ENCODE assay signal across 8 mouse cellular contexts in genomic region chr14:57344781-57345492, GRCm38 (mm10). TPM values are rescaled to one million over a fixed set of nuclear protein-coding genes. Genes with fewer than 3 reads are reported as not detected.
DNase-seq lines count a peak whose midpoint lies in the region; ATAC-seq and TF ChIP-seq lines count a peak whose summit lies in the region.

No protein-coding gene starts in this region.

- intact Hi-C loops in gastrocnemius, postnatal 36 days (cut with DNase I): no loop called here

- ATAC-seq in intestine, embryonic 14.5 days (replicated peaks; ENCODE audit: low FRiP score, low TSS enrichment, low read depth): no peak

- H3K4me1 ChIP-seq in intestine, embryonic 14.5 days (replicated peaks; ENCODE audit: control insufficient read depth, insufficient read depth, low read length): peaks cover 3% of the 10 kb centered on the region; the same call in 1 of the 2 replicates
- H3K4me1 ChIP-seq in lung, adult 2 months (ENCODE audit: control insufficient read depth, insufficient read depth, low read length): no peaks in the 10 kb centered on the region

- WGBS in intestine, embryonic 14.5 days: 53% methylated on average over 25 of the region's 25 CpGs
- 28% methylated on average over 25 of the region's 25 CpGs for WGBS in lung, adult 2 months

- H3K9ac ChIP-seq in intestine, embryonic 14.5 days (ENCODE audit: low read length): no peak overlapping the region; the same call in 1 of the 2 replicates

- TF ChIP-seq CTCF in lung, adult 2 months (IDR thresholded peaks at IDR 0.05; ENCODE audit: insufficient read depth, low read length): no peak

- no peaks in the 10 kb centered on the region for H3K27me3 ChIP-seq in intestine, embryonic 14.5 days (replicated peaks; ENCODE audit: control insufficient read depth, insufficient read depth, low read length)

- 0 out of 2 replicates have a peak overlapping the region, but pooled peaks have one; percentile 4 for H3K4me3 ChIP-seq in intestine, embryonic 14.5 days (ENCODE audit: low read depth, low read length)
- peak overlapping the region; percentile 74 for H3K4me3 ChIP-seq in lung, adult 2 months (replicated peaks; ENCODE audit: extremely low read depth, low read depth, low read length)

- peak overlapping the region; percentile 41 for H3K4me2 ChIP-seq in intestine, embryonic 14.5 days (ENCODE audit: low read length)

- H3K9me3 ChIP-seq in intestine, embryonic 14.5 days (ENCODE audit: control insufficient read depth, low read length): no peaks in the 10 kb centered on the region

- H3K27ac ChIP-seq in intestine, embryonic 14.5 days (ENCODE audit: low read depth): no peak overlapping the region

- no peaks in the 10 kb centered on the region for H3K36me3 ChIP-seq in intestine, embryonic 14.5 days (ENCODE audit: control insufficient read depth, insufficient read depth, low read length)

- TF ChIP-seq POLR2A in lung, adult 2 months (IDR thresholded peaks at IDR 0.05; ENCODE audit: borderline replicate concordance, extremely low read depth, low read depth, low read length): peak; percentile 29; the same call in 1 of the 2 replicates

- peak; percentile 80 for DNase-seq in MEL-GATA-1-ER (ENCODE audit: extremely low read depth, low read depth)
- DNase-seq in embryo, embryonic 11 days: peak; percentile 51
- DNase-seq in intestine, embryonic 14.5 days (ENCODE audit: low spot score): peak; percentile 54
- DNase-seq in lung, adult 2 months: peak; percentile 8
- DNase-seq in urinary bladder, postnatal 25 days (ENCODE audit: low spot score): no peak
- no peak for DNase-seq in cerebellum, adult 11-12 months
- DNase-seq in frontal cortex, postnatal 25 days (ENCODE audit: low spot score in 2 of 2): no peak
- no peak for DNase-seq in gastrocnemius, postnatal 36 days

RNA-seq across cellular contexts. Expression of gene Cryl1, which starts 53.4 kb away (rescaled TPM):
- polyA plus RNA-seq in intestine, embryonic 14.5 days (2014; fragmentation: Nextera tagmentation; extraction: Ambion mirVana): 61.9 and 66.7 TPM in 2 replicates
- 23.3 and 36.9 TPM in 2 replicates for polyA plus RNA-seq in lung, adult 2 months (2012; rRNA removed)
- total RNA-seq in gastrocnemius, postnatal 36 days (2021): 1 to 10 TPM; 5.0 to 5.4 TPM

Comparison
In these comparisons a context has a peak if more than half of its experiments do, and no peak if none do; other contexts are left out.
1. DNase-seq: peak in MEL-GATA-1-ER (single experiment), embryo, embryonic 11 days (single experiment), intestine, embryonic 14.5 days (single experiment) and lung, adult 2 months (single experiment); none in urinary bladder, postnatal 25 days (single experiment), cerebellum, adult 11-12 months (single experiment), frontal cortex, postnatal 25 days (0 of 2) and gastrocnemius, postnatal 36 days (0 of 2).